Mouse (Mus musculus): ENCODE data around the gene Ntng2.

GRCm38 (mm10) chr2:29216286-29217012 lies 36.4 kb downstream of the Ntng2 start:
- TF ChIP-seq GATA1 (IDR thresholded peaks at IDR 0.05; ENCODE audit: borderline replicate concordance, low read length) (no peak), FLI1 (IDR thresholded peaks at IDR 0.05; ENCODE audit: low read length) (no peak)
